Comparison of ENCODE assay signal across 9 mouse cellular contexts in the genomic region with DNA sequence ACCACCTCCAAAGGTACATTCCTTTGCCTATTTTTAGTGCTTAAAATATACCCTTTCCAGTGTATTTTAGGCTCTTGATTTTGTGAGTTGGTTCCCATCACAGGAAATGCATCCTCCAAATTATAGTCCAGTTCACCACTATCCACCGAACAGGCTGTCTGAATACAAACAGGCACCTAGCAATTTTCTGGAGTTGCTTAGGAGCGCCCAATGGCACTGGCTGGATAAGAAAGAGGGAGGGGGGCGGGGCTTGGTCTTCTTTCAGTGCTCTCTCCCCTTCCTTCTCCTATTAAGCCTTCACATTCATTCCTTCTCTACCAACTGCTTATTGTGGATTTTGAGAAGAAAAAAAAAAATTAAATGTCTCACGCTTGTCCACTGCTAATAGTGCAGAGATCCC. TPM values are rescaled to one million over a fixed set of nuclear protein-coding genes. Genes with fewer than 3 reads are reported as not detected.
DNase-seq lines count a peak whose midpoint lies in the region; ATAC-seq and TF ChIP-seq lines count a peak whose summit lies in the region.
"Had no signal": no experiment of that assay in that cellular context is flagged by ENCODE, and none has a peak within 500 bp of the region (broad histone marks: within the 10 kb centered on the region; RNA-seq: fewer than 3 reads in every experiment).

No protein-coding gene starts in this region.

- peak overlapping the region; percentile 36; the same call in 1 of the 2 replicates for H3K4me3 ChIP-seq in layer of hippocampus, adult 2 months
- H3K4me3 ChIP-seq in embryonic fibroblast, embryonic 13.5 days (ENCODE audit: insufficient read depth, low read length), result peak overlapping the region; percentile 83
- H3K4me3 ChIP-seq in hindbrain, postnatal 0 days (ENCODE audit: low read length), result peak overlapping the region; percentile 66
- peak overlapping the region; percentile 23; the same call in 1 of the 2 replicates for H3K4me3 ChIP-seq in neural tube, embryonic 12.5 days

- ATAC-seq in hindbrain, postnatal 0 days, result no peak
- ATAC-seq in neural tube, embryonic 12.5 days (ENCODE audit: low FRiP score, low read depth), result no peak
- no peak for ATAC-seq in frontal cortex, adult (ENCODE audit: low TSS enrichment)

- H3K9me3 ChIP-seq in hindbrain, postnatal 0 days (ENCODE audit: low read length), result no peaks in the 10 kb centered on the region
- H3K9me3 ChIP-seq in neural tube, embryonic 12.5 days, result no peaks in the 10 kb centered on the region

- no peak for TF ChIP-seq CTCF in layer of hippocampus, adult 2 months (conservative IDR thresholded peaks at IDR 0.05)
- TF ChIP-seq CTCF in embryonic fibroblast, embryonic 13.5 days (IDR thresholded peaks at IDR 0.05; ENCODE audit: borderline replicate concordance, insufficient read depth, low read length), result no peak
- TF ChIP-seq CTCF in hindbrain, postnatal 0 days (IDR thresholded peaks at IDR 0.05; ENCODE audit: low read depth), result no peak

- WGBS in hindbrain, postnatal 0 days, result 50% methylated on average over 4 of the region's 4 CpGs
- WGBS in neural tube, embryonic 12.5 days, result 81% methylated on average over 4 of the region's 4 CpGs

- peak overlapping the region; percentile 83 for H3K4me2 ChIP-seq in hindbrain, postnatal 0 days (ENCODE audit: low read depth, low read length)
- H3K4me2 ChIP-seq in neural tube, embryonic 12.5 days (replicated peaks), result peak overlapping the region; percentile 70

- no peaks in the 10 kb centered on the region for H3K27me3 ChIP-seq in hindbrain, postnatal 0 days (ENCODE audit: insufficient read depth, low read length)
- no peaks in the 10 kb centered on the region for H3K27me3 ChIP-seq in neural tube, embryonic 12.5 days (replicated peaks)

- DNase-seq in layer of hippocampus, adult 2 months (ENCODE audit: low spot score in 2 of 2), result no peak
- no peak for DNase-seq in layer of hippocampus, adult 18-20 months (ENCODE audit: low spot score in 2 of 2)
- DNase-seq in hindbrain, postnatal 0 days (ENCODE audit: low spot score), result peak; percentile 40
- no peak for DNase-seq in urinary bladder, adult 18-20 months (ENCODE audit: low spot score in 2 of 2)
- DNase-seq in right cerebral cortex, postnatal 10 days (ENCODE audit: low spot score in 2 of 2), result no peak
- DNase-seq: adrenal gland, adult 2 months had no signal

- peak overlapping the region; percentile 45; the same call in 1 of the 2 replicates for H3K9ac ChIP-seq in hindbrain, postnatal 0 days (replicated peaks; ENCODE audit: low read length)
- no peak overlapping the region for H3K9ac ChIP-seq in neural tube, embryonic 12.5 days

- H3K36me3 ChIP-seq in hindbrain, postnatal 0 days (ENCODE audit: insufficient read depth, low read length), result no peaks in the 10 kb centered on the region
- H3K36me3 ChIP-seq in neural tube, embryonic 12.5 days, result peaks cover 39% of the 10 kb centered on the region

- peak overlapping the region; percentile 14; the same call in 1 of the 2 replicates for H3K27ac ChIP-seq in layer of hippocampus, adult 2 months
- H3K27ac ChIP-seq in embryonic fibroblast, embryonic 13.5 days (ENCODE audit: insufficient read depth, low read length), result peak overlapping the region; percentile 35; the same call in 1 of the 2 replicates
- H3K27ac ChIP-seq in hindbrain, postnatal 0 days, result 0 out of 2 replicates have a peak overlapping the region, but pooled peaks have one; percentile 36
- no peak overlapping the region for H3K27ac ChIP-seq in neural tube, embryonic 12.5 days

- TF ChIP-seq POLR2A in embryonic fibroblast, embryonic 13.5 days (IDR thresholded peaks at IDR 0.05; ENCODE audit: low read depth, low read length), result no peak

- peaks cover 20% of the 10 kb centered on the region for H3K4me1 ChIP-seq in embryonic fibroblast, embryonic 13.5 days (ENCODE audit: control insufficient read depth, insufficient read depth, low read length)
- H3K4me1 ChIP-seq in hindbrain, postnatal 0 days (ENCODE audit: insufficient read depth, low read length), result peaks cover 13% of the 10 kb centered on the region; the same call in 1 of the 2 replicates
- H3K4me1 ChIP-seq in neural tube, embryonic 12.5 days, result peaks cover 40% of the 10 kb centered on the region

RNA-seq across cellular contexts. Expression of gene Pcdh18, which starts 4.4 kb away (rescaled TPM):
- 1 to 10 TPM; 2.8 to 3.5 TPM for total RNA-seq in layer of hippocampus, adult 2 months (2021)
- 1 to 10 TPM; 1.9 to 2.9 TPM for total RNA-seq in layer of hippocampus, adult 18-20 months (2021)
- 64.2 and 103 TPM in 2 replicates for polyA plus RNA-seq in embryonic fibroblast, embryonic 13.5 days (2011; ENCODE audit: insufficient read length, low read depth, missing spikeins)
- 30.6 and 31.2 TPM in 2 replicates for total RNA-seq in hindbrain, postnatal 0 days (2014; rRNA removed)
- 15.7 and 18.2 TPM in 2 replicates for polyA plus RNA-seq in hindbrain, postnatal 0 days (2015; fragmentation: Nextera tagmentation; extraction: Ambion mirVana)
- 54.6 and 57.3 TPM in 2 replicates for polyA plus RNA-seq in neural tube, embryonic 12.5 days (2016; fragmentation: Nextera tagmentation; extraction: Ambion mirVana)

Comparison
In these comparisons a context has a peak if more than half of its experiments do, and no peak if none do; other contexts are left out.
1. H3K4me3 ChIP-seq: peak in every context shown above with its lines; median percentile 83 in embryonic fibroblast, embryonic 13.5 days; 66 in hindbrain, postnatal 0 days; 36 in layer of hippocampus, adult 2 months; 23 in neural tube, embryonic 12.5 days.